Mouse (Mus musculus): ENCODE results near the gene Iqcd.
A peak's percentile ranks its signal among the peaks of the same experiment; 100 is the strongest.

Gene Iqcd

DNA sequence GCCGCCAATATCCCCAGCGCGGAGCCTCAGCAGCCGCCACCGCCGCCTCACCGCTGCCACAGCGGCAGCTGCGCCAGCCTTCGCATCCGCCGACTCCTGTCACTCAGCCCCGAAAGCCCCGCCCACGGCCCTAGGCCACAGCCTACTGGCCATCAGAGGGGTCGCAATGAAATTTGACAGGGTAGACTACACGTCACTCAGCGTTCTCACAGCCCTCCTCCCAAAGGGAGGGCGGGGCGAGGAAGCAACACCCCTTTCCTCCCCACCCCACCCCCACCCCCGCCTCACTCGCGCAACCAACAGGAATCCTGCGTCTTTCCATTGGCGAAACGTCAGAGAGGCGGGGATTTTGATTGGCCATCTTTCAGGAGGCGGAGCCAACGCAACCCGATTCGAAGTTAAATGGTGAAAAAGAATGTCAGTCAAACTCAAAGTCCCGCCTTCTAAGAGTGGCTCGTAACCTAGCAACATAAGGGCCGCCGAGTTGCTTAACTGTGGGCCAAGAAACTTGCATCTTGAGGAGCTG is at the start of gene Iqcd, which contains the start of gene Tpcn1:
Gene Iqcd, plus strand, starts transcription at position 448 of the 526 bp plus-strand sequence.
Gene Tpcn1, minus strand, starts transcription at position 105 of the 526 bp plus-strand sequence.
- DNase-seq, result peak; percentile 100

DNA sequence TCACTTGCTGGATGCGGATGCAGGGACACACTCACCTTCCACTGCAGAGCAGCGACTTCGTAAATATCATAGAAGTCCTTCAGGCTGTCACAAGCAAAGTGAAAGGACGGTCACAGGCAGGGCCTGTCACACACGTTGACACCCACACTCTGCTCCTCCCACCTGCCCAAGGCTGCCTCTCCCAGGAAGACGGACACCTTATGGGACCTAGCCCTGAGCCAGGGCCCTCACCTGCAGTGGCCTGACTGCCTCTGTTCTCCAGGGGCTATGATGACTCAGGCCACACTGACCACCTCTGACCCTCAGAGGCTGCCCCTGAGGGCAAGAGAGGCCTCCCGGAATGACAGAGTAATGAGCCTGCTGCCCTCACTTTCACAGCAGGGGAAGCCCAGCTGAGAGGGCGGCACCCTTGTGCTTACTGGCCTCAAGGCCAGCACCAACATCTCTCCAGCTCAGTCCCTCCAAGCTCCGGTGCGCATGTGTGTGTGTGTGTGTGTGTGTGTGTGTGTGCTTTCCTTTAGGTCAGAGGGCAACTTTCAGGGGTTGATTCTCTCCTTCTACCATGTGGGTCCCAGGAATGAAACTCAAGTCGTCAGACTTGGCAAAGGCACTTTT is 40.5 kb upstream of the Iqcd start:
- no peak for DNase-seq

DNA sequence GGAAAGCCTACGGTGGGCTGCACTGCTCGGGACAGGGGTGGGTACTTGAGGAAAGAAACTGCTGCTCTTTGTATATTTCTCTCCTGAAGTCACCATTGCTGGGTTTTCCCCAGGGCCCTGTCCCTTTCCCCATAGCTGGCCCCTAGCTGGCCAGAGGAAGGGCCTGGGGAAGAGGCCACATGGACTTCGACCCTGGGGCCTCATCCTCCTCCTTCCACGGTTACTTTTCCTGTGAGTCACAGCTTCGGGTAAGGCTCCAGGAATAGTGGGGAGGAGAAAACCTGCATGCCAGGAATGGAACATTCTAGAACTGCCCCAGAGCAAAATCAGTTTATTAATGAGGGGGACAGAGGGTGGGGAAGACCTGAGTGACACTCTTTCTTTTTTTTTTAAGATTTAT is 38.7 kb upstream of the Iqcd start:
- no peak for DNase-seq

DNA sequence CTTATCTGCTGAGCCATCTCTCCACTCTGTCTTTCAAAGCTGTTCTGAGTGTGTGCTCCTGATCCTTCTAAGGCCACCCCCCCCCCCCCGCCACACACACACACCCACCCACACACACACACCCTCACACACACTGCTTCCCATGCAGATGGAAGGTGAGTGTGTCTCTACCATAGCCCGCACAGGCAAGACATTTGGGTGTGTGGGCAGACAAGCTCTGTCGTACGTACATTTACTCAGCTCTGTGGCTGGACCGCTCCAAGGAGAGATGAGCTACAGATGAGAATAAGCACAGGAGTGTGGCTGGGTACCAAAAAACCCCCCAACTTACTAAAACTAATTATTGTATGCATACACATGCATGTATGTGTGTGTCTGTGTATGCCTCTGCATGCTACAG is 38.1 kb upstream of the Iqcd start:
- DNase-seq, result no peak

DNA sequence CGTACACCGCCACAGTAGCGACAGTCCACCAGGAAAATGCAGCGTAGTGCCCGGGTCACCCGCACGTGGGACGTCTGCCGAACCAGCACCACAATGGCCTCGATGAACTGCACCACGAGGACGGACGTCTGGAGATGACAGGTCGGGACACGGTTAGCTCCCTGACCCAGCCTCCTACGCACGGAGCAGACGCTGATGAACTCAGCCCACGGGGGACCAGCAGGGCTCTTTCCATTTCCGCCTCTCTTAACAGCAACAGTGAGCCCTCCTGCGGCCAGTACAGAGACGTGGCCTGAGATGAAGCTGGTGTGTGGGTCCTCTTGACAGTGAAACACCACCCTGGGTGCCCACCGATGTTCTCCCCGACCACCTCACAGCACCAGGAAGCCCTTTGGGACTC is 32.9 kb upstream of the Iqcd start:
- no peak for DNase-seq

DNA sequence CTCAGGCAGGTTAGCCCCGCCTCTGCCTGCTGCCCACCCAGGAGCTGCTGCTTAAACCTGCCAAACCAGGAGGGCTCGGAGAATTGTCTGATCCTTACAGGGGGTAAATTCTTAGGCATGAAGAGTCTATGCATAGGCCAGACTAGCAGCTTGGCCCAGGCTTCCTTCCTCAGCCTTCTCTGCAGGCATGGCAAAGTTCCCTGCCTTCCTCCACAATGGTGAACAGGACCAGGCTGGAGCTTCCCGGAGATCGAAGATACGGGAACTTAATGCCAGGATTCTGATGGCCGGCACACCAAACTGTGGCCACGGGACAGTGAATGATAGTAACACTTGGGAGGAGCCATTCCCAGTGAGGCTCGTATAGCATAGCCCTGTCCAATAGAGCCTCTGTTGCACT is 30.8 kb upstream of the Iqcd start:
- DNase-seq, result no peak

DNA sequence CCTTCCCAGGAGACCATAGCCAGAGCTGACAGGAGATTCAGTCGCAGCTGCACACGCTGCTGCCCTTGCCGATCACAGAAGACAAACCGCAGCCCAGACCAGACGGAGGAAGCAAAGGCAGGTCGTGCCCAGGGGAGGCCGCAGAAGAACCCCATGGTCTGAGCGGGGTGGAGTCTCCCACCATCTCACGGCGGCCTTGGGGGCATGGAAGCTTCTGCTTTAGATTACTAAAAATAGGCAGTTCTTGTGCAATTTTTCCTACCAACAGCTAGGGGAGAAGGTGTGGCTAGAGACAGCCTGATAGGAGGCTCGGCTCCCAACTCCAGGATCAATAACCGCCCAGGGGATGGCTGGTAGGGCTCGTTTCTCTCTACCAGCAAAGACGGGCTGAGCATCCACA is 30.1 kb upstream of the Iqcd start:
- DNase-seq, result no peak

DNA sequence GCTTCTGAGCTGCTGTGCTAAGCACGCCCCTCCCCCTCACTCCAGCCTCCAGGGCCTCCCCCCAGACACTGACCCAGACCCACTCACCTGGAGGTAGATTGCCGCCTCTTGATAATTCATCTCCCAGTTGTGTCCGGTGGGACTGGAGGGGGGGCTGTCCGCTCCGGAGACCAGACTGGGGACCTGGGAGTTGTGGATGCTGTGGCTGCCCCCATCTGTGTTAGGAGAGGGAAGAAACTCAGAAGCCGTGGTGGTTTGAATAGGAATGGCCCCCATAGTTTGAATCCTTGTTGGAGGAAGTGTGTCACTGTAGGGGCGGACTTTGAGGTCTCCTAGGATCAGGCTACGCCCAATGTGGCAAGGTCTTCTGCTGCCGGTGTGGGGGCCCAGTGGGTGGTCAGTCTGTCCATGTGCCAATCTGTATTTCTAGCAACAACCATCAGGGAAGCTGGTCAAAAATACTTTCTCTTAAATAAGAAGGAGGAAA is 28.6 kb upstream of the Iqcd start:
- no peak for DNase-seq

DNA sequence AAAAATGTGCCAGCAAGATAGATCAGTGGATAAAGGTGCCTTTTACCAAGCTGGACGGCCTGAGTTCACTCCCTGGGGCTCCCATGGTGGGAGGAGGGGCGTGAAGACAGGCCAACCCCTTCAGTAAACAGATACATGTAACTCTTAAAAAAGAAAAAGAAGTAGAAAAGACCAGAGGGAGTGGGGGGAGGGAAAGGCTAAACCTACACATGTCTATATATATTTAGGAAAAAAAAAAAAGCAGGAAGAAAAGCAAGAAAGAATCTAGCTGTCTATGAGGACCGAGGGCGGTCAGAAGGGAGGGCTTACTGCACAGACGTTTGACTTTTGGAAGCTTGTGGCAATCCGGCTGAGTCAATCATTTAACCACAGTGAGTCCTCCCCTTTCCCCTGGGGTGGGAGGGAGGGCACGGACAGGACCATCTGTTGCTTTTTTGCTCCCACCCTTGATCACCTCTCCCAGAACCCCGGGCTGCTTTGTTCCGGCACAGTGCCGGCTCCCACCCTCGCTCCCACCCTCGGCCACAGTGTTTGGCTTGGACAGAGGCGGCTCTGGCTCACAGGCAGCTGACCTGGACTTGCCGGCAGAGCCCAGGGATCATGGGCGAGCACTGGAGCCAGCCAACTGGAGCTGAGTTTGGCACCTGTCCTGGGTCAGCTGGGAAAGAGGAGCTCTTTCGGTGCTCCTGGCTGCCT is 28.1 kb upstream of the Iqcd start:
- DNase-seq, result no peak

DNA sequence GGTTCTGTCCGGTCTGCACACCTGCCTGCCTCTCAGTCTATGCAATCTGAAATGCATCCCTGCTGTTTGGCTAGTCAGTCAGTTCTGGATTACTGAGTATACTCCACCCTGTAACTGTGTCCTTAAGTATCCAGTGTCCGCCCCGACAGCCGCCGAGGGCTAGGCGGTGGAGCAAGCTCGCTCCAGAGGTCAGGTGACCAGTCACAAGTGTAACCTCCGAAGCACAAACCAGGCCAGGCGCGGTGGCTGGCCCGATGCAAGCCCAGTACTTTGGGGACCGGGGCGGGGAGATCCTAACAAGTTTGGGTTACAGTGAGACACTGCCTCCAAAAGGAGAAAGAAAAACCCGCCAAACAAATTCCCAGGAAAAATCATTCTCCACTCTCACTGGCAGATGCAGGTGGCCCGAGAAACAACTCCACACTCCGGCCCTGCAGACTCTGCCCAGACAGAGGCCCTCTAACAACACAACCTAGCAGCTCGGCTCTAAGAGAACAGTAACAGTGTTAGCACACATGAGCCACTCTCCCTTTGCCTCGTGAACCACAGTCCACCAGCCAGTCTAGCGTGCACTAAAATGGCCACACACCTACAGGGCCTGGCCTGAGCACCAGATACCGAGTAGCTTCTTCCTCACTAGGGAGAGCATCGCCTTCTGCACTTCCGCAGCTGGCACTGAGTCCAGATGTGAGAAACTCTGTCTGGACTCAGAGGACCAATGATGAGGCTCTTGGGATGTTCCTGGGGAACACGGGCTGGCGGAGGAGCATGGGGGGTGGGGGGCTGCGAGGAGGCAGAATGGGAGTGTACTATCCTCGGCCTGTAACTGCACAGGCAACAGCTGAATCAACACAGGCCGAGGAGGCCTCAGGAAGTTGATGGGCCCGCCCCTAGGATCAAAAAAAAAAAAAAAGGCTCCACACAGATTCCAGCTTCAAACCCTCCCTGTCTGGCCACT is 25.6 kb upstream of the Iqcd start:
- DNase-seq, result no peak

DNA sequence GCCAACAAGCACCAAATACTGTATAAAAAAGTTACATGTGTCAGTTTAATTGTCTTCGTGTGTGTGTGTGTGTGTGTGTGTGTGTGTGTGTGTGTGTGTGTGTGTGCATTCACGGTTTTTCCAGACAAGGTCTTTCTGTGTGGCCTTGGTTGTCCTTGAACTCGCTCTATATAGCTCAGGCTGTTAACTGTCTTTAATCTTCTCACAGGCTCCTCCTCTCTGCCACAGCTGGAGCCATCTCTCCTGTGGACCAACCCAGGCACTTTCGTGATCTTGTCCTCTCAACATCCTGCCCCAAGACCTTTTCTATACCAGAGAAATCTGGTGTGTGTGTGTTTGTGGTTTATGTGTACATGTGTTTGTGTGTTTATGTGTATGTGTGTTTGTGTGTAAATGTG is 24.9 kb upstream of the Iqcd start:
- peak; percentile 34 for DNase-seq

DNA sequence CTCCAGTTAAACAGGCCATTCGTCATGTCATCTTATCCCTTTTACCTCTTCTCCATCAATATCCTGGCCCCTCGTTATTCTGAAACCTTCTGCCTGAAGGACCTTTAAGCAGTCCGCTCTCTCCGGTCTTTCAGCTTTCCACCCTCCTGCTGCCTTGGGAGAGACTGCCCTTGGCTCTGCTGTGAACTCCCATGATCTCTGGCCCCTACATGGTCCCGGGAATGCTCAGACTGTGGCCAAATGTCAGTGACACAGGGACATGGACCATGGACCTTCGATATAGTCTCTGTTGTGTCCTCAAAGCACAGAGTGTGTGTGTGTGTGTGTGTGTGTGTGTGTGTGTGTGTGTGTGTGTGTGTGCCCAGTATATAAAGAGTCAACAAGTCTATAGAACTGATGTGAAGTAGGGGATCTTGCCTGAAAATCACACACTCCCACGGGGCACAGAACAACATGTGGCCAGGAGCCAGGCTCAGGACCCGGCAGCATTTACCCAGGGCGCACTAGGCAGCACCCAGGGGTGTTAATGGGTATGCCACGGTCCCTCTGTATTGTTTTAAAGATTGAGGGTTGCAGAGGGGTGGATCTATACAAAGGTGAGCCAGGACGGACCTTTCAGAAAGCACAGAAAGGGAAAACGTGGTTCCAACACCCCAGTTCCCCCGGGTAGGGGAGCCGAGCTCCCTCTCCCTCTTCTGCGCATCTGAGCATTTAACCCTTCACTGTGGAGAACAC is 23.5 kb upstream of the Iqcd start:
- no peak for DNase-seq

DNA sequence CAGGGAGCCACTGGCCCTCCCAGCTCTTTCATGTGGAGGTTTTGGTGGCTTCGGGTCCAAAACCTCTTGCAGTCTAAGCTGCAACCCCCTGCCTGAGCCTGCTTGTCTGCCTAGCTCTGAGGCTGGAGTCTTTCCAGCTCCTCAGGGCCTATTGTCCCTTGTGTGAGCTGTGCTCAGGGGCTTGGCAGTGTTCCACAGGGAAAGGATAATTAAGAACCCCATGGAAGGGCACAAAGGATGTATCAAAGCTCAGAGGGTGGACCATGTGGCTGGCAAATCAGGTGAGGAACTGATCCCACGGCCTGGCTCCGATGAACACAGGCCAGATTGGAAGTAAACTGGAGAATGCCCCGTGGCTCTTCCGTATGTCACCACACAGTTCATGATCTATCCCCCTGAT is 22.7 kb upstream of the Iqcd start:
- no peak for DNase-seq

DNA sequence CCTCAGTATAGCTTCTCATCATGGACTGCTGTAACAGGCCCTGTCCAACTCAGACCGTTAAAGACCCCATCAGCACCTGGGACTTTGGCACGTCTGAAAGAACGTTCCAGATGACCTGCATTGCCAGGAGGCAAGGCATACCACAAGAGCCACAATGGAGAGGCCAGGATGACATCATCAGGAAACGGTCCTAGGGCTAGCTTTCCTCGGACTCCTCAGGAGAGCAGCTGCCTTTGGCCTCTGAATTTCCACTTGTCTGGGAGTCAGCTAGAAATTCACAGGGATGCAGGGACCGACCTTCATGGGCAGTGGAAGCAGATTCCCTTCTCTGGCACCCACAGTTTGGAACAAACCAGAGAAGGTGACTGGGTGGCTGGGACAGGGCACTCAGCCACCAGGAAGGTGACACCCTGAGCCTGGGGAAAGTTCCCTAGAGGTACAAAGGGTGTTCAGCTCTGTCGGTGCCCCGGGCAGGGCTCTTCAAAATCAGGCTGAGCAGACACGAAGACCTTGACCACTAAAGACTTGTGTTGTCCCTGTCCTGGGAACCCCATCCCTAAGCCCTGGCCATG is 22.0 kb upstream of the Iqcd start:
- DNase-seq, result no peak

DNA sequence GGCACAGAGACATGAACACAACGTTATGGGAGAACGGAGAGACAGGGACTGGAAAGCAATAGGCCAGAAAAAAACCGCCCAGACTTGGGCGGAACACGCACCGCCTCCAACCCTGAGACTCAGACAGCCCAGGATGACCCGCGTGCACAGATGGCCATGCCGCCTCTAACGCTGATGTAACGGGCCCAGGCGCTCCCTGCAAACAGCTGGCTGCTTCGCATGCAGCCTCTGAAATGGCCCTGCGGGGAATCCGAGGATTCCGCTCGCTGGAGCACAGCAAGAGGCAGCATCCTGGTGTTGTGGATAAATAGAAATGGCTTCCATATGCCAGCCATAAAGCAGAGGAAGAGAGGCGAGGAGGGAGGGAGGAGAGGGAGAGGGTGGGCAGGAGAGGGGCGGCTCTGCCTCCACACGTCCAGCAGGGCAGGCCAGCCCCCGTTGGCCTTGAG is 21.5 kb upstream of the Iqcd start:
- no peak for DNase-seq

DNA sequence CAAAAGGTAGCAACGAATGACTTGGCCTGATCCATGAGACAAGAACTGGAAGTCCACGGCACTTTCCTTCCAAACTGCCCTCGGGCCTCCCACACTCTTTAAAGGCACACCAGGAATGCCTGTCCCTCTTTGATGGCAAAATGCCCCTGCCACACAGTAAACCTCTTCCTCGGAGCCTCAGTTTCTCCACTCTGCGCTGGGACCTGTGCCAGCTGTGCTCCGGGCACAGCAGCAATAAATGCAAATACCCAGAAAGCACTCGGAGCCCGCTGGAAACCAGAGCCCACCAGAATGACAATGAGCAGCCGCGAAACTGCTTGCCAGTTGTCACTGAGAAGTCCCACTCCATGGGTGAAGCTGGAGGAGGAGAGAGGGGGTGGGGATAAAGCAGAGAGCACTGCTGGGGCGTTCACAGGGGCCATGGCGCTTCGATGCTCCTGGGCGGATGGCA is 21.0 kb upstream of the Iqcd start:
- DNase-seq, result no peak

DNA sequence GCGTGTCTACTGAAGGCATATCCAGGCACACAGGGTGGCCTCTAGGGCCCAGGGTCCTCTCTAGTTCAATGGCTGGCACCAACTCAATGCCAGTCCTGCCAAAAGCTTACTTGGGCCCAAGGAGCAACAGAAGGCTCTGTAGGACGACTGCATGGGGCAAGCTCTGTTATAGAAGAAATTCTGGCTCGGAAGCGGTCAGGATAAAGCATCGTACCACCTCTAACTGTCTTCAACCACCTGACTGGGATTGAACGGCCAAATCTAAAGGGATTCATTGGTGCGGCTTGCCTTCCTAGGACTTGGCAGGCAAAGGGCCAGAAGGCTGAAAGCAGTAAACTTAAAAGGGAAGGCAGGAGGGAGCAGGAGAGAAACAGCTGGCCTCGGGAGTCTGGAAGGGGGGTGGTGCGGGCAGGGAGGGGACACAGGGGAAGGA is 20.5 kb upstream of the Iqcd start:
- DNase-seq, result no peak

DNA sequence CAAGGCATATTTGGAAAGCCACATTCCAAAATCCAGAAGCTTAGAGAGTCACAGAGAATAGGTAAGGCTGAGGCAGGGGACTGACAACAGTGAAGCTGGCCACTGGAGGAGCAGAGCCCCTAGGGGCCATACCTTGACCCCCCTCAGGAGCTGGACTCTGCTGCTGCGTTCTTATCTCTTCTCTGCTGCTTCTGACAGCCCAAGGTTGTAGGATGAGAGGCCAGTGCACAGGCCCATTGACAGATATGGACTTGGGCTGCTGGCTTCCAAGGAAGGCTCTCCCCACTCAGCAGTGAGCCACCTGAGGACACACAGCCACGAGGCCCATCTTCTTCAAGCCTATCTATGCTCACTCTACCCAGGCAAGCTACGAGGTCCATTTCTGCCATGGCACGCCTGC is 19.9 kb upstream of the Iqcd start:
- no peak for DNase-seq

DNA sequence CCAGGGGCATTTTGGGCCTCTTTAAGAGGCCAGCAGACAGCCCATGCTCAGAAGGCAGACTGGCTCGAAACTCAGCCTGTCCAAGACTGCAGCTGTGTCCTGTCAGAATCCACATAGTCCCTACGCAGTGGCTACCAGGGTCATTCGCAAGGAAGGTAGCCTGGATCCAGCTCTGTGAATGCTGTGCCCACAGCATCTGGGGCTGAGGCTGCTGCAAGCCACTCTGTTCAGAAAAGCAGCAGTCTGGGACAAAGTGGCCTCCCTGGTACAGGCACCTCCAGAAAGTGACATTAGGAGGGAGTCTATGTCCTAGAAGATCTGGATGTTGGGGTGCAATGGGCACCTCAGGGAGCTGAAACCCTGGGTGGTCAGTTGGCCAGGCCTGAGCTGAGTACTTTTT is 19.0 kb upstream of the Iqcd start:
- DNase-seq, result no peak

DNA sequence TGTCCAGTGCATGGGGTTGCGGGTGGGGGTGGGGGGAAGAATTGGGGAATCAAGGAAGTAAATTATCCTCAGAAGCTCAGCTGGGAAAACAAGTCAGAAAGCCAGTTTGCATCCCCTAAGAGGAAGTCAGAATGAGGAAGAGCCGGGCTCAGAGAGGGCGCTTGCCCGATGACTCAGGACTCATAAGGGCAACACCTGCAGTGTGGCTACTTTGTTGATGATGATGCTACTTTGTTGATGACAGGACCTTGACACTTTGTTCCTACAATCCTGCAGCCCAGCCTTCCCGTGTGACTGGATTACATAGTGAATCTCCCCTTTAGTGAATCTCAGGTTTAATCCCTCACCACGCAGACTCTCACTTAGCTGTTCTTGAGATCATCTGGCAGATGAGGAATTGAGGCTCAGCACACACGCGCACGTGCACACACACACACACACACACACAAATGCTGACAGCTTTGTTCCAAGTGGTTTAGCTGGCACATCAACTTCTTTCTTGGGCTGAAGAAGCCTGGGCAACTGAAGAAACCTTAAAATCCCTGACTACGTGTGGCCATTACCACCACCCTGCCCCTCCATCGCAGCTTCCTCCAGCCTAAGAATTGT is 18.4 kb upstream of the Iqcd start:
- DNase-seq, result no peak

DNA sequence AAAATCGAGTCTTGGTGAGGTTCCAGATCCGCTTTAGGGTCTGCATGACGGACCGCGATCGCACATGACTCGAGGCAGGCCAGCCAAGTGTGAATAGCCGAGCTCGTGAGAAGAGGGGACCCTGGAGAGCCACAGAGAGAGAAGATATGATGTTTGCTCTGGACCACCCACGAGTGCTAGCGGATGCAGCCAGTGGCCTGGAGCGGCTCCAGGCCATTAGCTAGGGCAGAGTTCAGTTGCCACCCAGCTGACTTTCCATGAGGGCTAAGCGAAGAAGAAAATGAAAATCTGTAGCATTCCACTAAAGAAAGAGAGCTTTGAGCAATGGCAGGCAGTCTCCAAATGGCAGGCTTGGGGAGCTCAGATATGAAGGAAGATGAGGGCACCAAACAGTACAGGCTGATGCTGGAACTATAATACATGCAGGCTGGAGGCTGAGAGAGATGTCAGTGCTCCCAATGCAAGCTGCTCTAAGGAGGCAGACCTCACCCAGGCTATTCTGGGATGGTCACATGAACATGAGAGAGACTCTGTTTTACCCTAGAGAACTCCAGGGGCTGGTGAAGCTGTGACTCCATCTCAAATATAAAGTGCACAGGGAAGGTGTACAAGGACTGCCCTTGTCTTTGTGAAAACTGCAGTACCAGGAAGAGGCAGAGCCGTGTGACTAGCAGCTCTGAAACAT is 17.6 kb upstream of the Iqcd start:
- DNase-seq, result no peak
